Mouse (Mus musculus) gastrocnemius, postnatal 36 days (tissue): ENCODE measurements around the gene Hist4h4. TPM values are rescaled to one million over a fixed set of nuclear protein-coding genes. Genes with fewer than 3 reads are reported as not detected.
A peak's percentile ranks its signal among the peaks of the same experiment; 100 is the strongest.

Experiments
- DNase-seq, 2 experiments: peaks; one replicate each; pipeline ENCODE4 v3.0.0; 2022
- intact Hi-C: fragments of 180-260 bp; cut with DNase I; formaldehyde crosslinking; loops from one replicate; pipeline ENCODE4 v1.15.1; 2025
- microRNA-seq, 2 experiments: library from miRNA; unstranded; fragments of <30 nt; microRNA quantifications; one replicate each; pipeline ENCODE4 v1.2.0; 2021
- total RNA-seq, 2 experiments: library from RNA; stranded (reverse); gene quantifications; 2 replicates each; pipeline ENCODE4 v1.2.3; 2021

Hist4h4 gene
- total RNA-seq, 2 experiments from 2014 or later = 4.8 to 4.9 TPM

- DNase-seq = no peak
- intact Hi-C loops = no loop called here
Observed at GRCm38 (mm10) chr6:136792884-136793758, 11.1 kb downstream of the Hist4h4 start.

- intact Hi-C loops = no loop called here
Observed at GRCm38 (mm10) chr6:136789391-136789971, 14.7 kb downstream of the Hist4h4 start.

GRCm38 (mm10) chr6:136782761-136783160 lies 21.5 kb downstream of the Hist4h4 start:
- intact Hi-C loops = no loop called here
- DNase-seq = no peak

More at GRCm38 (mm10) chr6:136789391-136789971, 14.7 kb downstream of the Hist4h4 start:
- peak; percentile 39 to 52 for DNase-seq

GRCm38 (mm10) chr6:136782146-136782545 lies 22.1 kb downstream of the Hist4h4 start:
- DNase-seq = no peak
- intact Hi-C loops = no loop called here

- intact Hi-C loops = no loop called here
Observed at GRCm38 (mm10) chr6:136781377-136781986, 22.7 kb downstream of the Hist4h4 start, which contains the start of gene Gucy2c. Gucy2c (minus strand) TSS chr6:136781765.

GRCm38 (mm10) chr6:136776392-136776791 lies 27.8 kb downstream of the Hist4h4 start:
- no peak for DNase-seq
- intact Hi-C loops = no loop called here

More at GRCm38 (mm10) chr6:136781377-136781986, 22.7 kb downstream of the Hist4h4 start, which contains the start of gene Gucy2c:
- no peak for DNase-seq

- intact Hi-C loops = no loop called here
- DNase-seq = no peak
Observed at GRCm38 (mm10) chr6:136769859-136770258, 34.4 kb downstream of the Hist4h4 start.

GRCm38 (mm10) chr6:136769143-136769542 lies 35.1 kb downstream of the Hist4h4 start:
- intact Hi-C loops = no loop called here
- DNase-seq = no peak

- DNase-seq = no peak
- intact Hi-C loops = no loop called here
Observed at GRCm38 (mm10) chr6:136763912-136764311, 40.3 kb downstream of the Hist4h4 start.

Small RNA genes within 50 kb of the gene (microRNA-seq; reads per million reads assigned to microRNA genes)
- 0 reads per million in 2 experiments for gene Gm44364

Other genes starting within 250 kb of the Hist4h4 start
- 10 to 100 TPM; 13.7 to 16.8 TPM for gene Plbd1, start 142.5 kb downstream of the Hist4h4 start, total RNA-seq
- not detected for gene Gucy2c, start 22.6 kb downstream of the Hist4h4 start, total RNA-seq
- 10 to 100 TPM; 11.3 to 12.8 TPM for gene H2afj, start 3.8 kb upstream of the Hist4h4 start, total RNA-seq
- gene BC049715, start 23.2 kb upstream of the Hist4h4 start, total RNA-seq = under 1 TPM; 0.07 to 0.20 TPM
- 10 to 100 TPM; 43.3 to 45.5 TPM for gene Wbp11, start 23.8 kb upstream of the Hist4h4 start, total RNA-seq
- under 1 TPM; 0.15 to 0.69 TPM for gene Smco3, start 31.0 kb upstream of the Hist4h4 start, total RNA-seq
- gene Art4, start 53.3 kb upstream of the Hist4h4 start, total RNA-seq = under 1 TPM in 1 of 2 experiments, not detected in 1; 0.13 TPM
- 10 to 100 TPM; 72.6 to 84.1 TPM for gene Mgp, start 71.4 kb upstream of the Hist4h4 start, total RNA-seq
- gene Erp27, start 117.8 kb upstream of the Hist4h4 start, total RNA-seq = not detected
- gene Pde6h, start 119.4 kb upstream of the Hist4h4 start, total RNA-seq = not detected
- 1 to 10 TPM; 7.1 to 7.7 TPM for gene Arhgdib, start 137.5 kb upstream of the Hist4h4 start, total RNA-seq